Mouse (Mus musculus): ENCODE data around the gene Efemp2.

DNA sequence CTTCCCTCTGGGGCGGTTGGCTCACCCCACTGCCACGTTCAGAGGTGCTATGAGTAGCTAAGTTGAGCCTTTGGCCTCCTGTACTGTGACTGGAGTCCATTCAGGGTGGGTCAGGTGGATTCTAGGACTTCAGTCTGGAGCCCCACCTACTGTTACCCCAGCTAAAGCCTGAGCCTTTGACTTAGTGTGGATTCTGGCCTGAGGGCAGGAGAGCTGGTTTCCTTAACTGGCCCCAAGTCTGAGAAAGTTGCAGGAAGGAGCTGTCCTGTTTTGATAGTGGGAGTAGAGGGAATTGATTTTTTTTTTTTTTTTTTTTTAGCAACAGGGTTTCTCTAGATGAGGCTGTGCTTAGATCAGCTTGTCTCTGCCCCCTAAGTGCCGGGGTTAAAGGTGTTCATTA, 20.6 kb downstream of the Efemp2 start:
- TF ChIP-seq CTCF (IDR thresholded peaks at IDR 0.05) = no peak
- no peak for TF ChIP-seq EP300 (IDR thresholded peaks at IDR 0.05)

Data from lung, postnatal 0 days (tissue).